Mouse (Mus musculus) left cerebral cortex, adult 8-10 months (tissue): ENCODE measurements around the gene Tmco1. TPM values are rescaled to one million over a fixed set of nuclear protein-coding genes. Genes with fewer than 3 reads are reported as not detected.
"Not testable (repeated sequence)": the region's sequence is repeated elsewhere in the genome, so short reads cannot be mapped to it uniquely, and the experiment has no call there.

Experiments used
- DNase-seq, 2 experiments: peaks; one replicate each; pipeline ENCODE4 v3.0.0; 2022; ENCODE audit warnings: low spot score in 2 of 2
- total RNA-seq, 4 experiments: library from RNA; stranded (reverse); gene quantifications; 2 replicates each; pipeline ENCODE4 v1.2.4; 2022

The Tmco1 gene
- total RNA-seq, 4 experiments from 2014 or later, result 50.9 to 56.1 (median 53.0) TPM

- no peak for DNase-seq
Observed at GRCm38 (mm10) chr1:167331106-167331505, 22.9 kb downstream of the Tmco1 start.

GRCm38 (mm10) chr1:167336398-167336797, 28.2 kb downstream of the Tmco1 start:
- no peak for DNase-seq

- peak; percentile 85 to 89 for DNase-seq
Observed at GRCm38 (mm10) chr1:167337463-167338095, 29.4 kb downstream of the Tmco1 start.

GRCm38 (mm10) chr1:167339177-167339781, 31.1 kb downstream of the Tmco1 start:
- DNase-seq, result no peak

- DNase-seq, result no peak
Observed at GRCm38 (mm10) chr1:167340111-167340787, 32.1 kb downstream of the Tmco1 start.

- no peak for DNase-seq
Observed at GRCm38 (mm10) chr1:167340910-167341528, 32.8 kb downstream of the Tmco1 start.

GRCm38 (mm10) chr1:167342831-167343230, 34.7 kb downstream of the Tmco1 start:
- no peak for DNase-seq

- DNase-seq, result not testable (repeated sequence)
Observed at GRCm38 (mm10) chr1:167345994-167346520, 37.9 kb downstream of the Tmco1 start.

GRCm38 (mm10) chr1:167349206-167349605, 41.0 kb downstream of the Tmco1 start:
- not testable (repeated sequence) for DNase-seq

- DNase-seq, result peak; percentile 80 to 84
Observed at GRCm38 (mm10) chr1:167349815-167350596, 41.8 kb downstream of the Tmco1 start, which contains the start of gene Aldh9a1. TSS of gene Aldh9a1 (plus strand) at chr1:167349991.

- no peak for DNase-seq
Observed at GRCm38 (mm10) chr1:167350597-167351415, 42.6 kb downstream of the Tmco1 start.

GRCm38 (mm10) chr1:167352403-167352802, 44.2 kb downstream of the Tmco1 start:
- DNase-seq, result no peak

GRCm38 (mm10) chr1:167357387-167357786, 49.2 kb downstream of the Tmco1 start:
- no peak for DNase-seq

GRCm38 (mm10) chr1:167358731-167359130, 50.6 kb downstream of the Tmco1 start:
- no peak for DNase-seq

- DNase-seq, result no peak
Observed at GRCm38 (mm10) chr1:167360268-167360667, 52.1 kb downstream of the Tmco1 start.

- DNase-seq, result no peak
Observed at GRCm38 (mm10) chr1:167362819-167363218, 54.6 kb downstream of the Tmco1 start.

- no peak for DNase-seq
Observed at GRCm38 (mm10) chr1:167363322-167363721, 55.1 kb downstream of the Tmco1 start.

GRCm38 (mm10) chr1:167365808-167366207, 57.6 kb downstream of the Tmco1 start:
- DNase-seq, result no peak

GRCm38 (mm10) chr1:167366621-167367020, 58.4 kb downstream of the Tmco1 start:
- no peak for DNase-seq

- DNase-seq, result no peak
Observed at GRCm38 (mm10) chr1:167368018-167368417, 59.8 kb downstream of the Tmco1 start.
